Mouse (Mus musculus): ENCODE data around the gene Pold4. TPM values are rescaled to one million over a fixed set of nuclear protein-coding genes. Genes with fewer than 3 reads are reported as not detected.

The Pold4 gene
- polyA plus RNA-seq, 1 experiment from 2014 or later, result 21.1 TPM

Small RNA genes lying within 50 kb of the gene (microRNA-seq; reads per million reads assigned to microRNA genes)
- not detected for gene Gm26115
- not detected for gene Mir6985

Other genes with a start within 250 kb of the Pold4 start
- 1.6 and 3.0 TPM in 2 replicates for gene Acy3, start 245.3 kb upstream of the Pold4 start, polyA plus RNA-seq (2014; fragmentation: Nextera tagmentation; extraction: Ambion mirVana)
- gene Tbx10, start 239.1 kb upstream of the Pold4 start, polyA plus RNA-seq (2014; fragmentation: Nextera tagmentation; extraction: Ambion mirVana), result not detected in 2 replicates
- gene Nudt8, start 231.3 kb upstream of the Pold4 start, polyA plus RNA-seq (2014; fragmentation: Nextera tagmentation; extraction: Ambion mirVana), result 29.4 and 33.7 TPM in 2 replicates
- 3.8 and 4.9 TPM in 2 replicates for gene Gm49405, start 231.3 kb upstream of the Pold4 start, polyA plus RNA-seq (2014; fragmentation: Nextera tagmentation; extraction: Ambion mirVana)
- 6.2 and 6.5 TPM in 2 replicates for gene Doc2g, start 228.6 kb upstream of the Pold4 start, polyA plus RNA-seq (2014; fragmentation: Nextera tagmentation; extraction: Ambion mirVana)
- 241 and 262 TPM in 2 replicates for gene Ndufv1, start 219.1 kb upstream of the Pold4 start, polyA plus RNA-seq (2014; fragmentation: Nextera tagmentation; extraction: Ambion mirVana)
- gene Gstp1, start 193.9 kb upstream of the Pold4 start, polyA plus RNA-seq (2014; fragmentation: Nextera tagmentation; extraction: Ambion mirVana), result 437 and 484 TPM in 2 replicates
- gene Gstp2, start 185.9 kb upstream of the Pold4 start, polyA plus RNA-seq (2014; fragmentation: Nextera tagmentation; extraction: Ambion mirVana), result 2.4 TPM in 1 of 2 replicates, not detected in the other
- not detected in 2 replicates for gene Gstp3, start 172.3 kb upstream of the Pold4 start, polyA plus RNA-seq (2014; fragmentation: Nextera tagmentation; extraction: Ambion mirVana)
- not detected in 2 replicates for gene Cabp2, start 150.3 kb upstream of the Pold4 start, polyA plus RNA-seq (2014; fragmentation: Nextera tagmentation; extraction: Ambion mirVana)
- gene Cdk2ap2, start 134.7 kb upstream of the Pold4 start, polyA plus RNA-seq (2014; fragmentation: Nextera tagmentation; extraction: Ambion mirVana), result 78.3 and 81.1 TPM in 2 replicates
- 65.1 and 76.5 TPM in 2 replicates for gene Pitpnm1, start 131.9 kb upstream of the Pold4 start, polyA plus RNA-seq (2014; fragmentation: Nextera tagmentation; extraction: Ambion mirVana)
- 98.8 and 110 TPM in 2 replicates for gene Aip, start 106.0 kb upstream of the Pold4 start, polyA plus RNA-seq (2014; fragmentation: Nextera tagmentation; extraction: Ambion mirVana)
- not detected in 2 replicates for gene Gpr152, start 92.1 kb upstream of the Pold4 start, polyA plus RNA-seq (2014; fragmentation: Nextera tagmentation; extraction: Ambion mirVana)
- gene Cabp4, start 87.9 kb upstream of the Pold4 start, polyA plus RNA-seq (2014; fragmentation: Nextera tagmentation; extraction: Ambion mirVana), result 0.13 and 0.31 TPM in 2 replicates
- gene Coro1b, start 83.3 kb upstream of the Pold4 start, polyA plus RNA-seq (2014; fragmentation: Nextera tagmentation; extraction: Ambion mirVana), result 86.9 and 105 TPM in 2 replicates
- 0.51 and 1.0 TPM in 2 replicates for gene Ptprcap, start 78.3 kb upstream of the Pold4 start, polyA plus RNA-seq (2014; fragmentation: Nextera tagmentation; extraction: Ambion mirVana)
- 40.9 and 45.1 TPM in 2 replicates for gene Rps6kb2, start 68.5 kb upstream of the Pold4 start, polyA plus RNA-seq (2014; fragmentation: Nextera tagmentation; extraction: Ambion mirVana)
- 3.0 and 6.1 TPM in 2 replicates for gene Carns1, start 56.4 kb upstream of the Pold4 start, polyA plus RNA-seq (2014; fragmentation: Nextera tagmentation; extraction: Ambion mirVana)
- gene Tbc1d10c, start 40.6 kb upstream of the Pold4 start, polyA plus RNA-seq (2014; fragmentation: Nextera tagmentation; extraction: Ambion mirVana), result 0.79 and 1.1 TPM in 2 replicates
- gene Ppp1ca, start 39.8 kb upstream of the Pold4 start, polyA plus RNA-seq (2014; fragmentation: Nextera tagmentation; extraction: Ambion mirVana), result 574 and 606 TPM in 2 replicates
- 23.0 and 23.7 TPM in 2 replicates for gene Rad9a, start 30.2 kb upstream of the Pold4 start, polyA plus RNA-seq (2014; fragmentation: Nextera tagmentation; extraction: Ambion mirVana)
- 0.78 and 1.5 TPM in 2 replicates for gene Clcf1, start 17.7 kb upstream of the Pold4 start, polyA plus RNA-seq (2014; fragmentation: Nextera tagmentation; extraction: Ambion mirVana)
- not detected in 2 replicates for gene AC109138.7, start 17.5 kb upstream of the Pold4 start, polyA plus RNA-seq (2014; fragmentation: Nextera tagmentation; extraction: Ambion mirVana)
- gene Ssh3, start 37.3 kb downstream of the Pold4 start, polyA plus RNA-seq (2014; fragmentation: Nextera tagmentation; extraction: Ambion mirVana), result 12.2 and 14.0 TPM in 2 replicates
- 50.7 and 62.9 TPM in 2 replicates for gene Ankrd13d, start 51.2 kb downstream of the Pold4 start, polyA plus RNA-seq (2014; fragmentation: Nextera tagmentation; extraction: Ambion mirVana)
- gene Grk2, start 74.3 kb downstream of the Pold4 start, polyA plus RNA-seq (2014; fragmentation: Nextera tagmentation; extraction: Ambion mirVana), result 33.0 and 34.3 TPM in 2 replicates
- gene Kdm2a, start 166.4 kb downstream of the Pold4 start, polyA plus RNA-seq (2014; fragmentation: Nextera tagmentation; extraction: Ambion mirVana), result 39.1 and 46.3 TPM in 2 replicates
- gene Rhod, start 207.5 kb downstream of the Pold4 start, polyA plus RNA-seq (2014; fragmentation: Nextera tagmentation; extraction: Ambion mirVana), result 2.6 and 6.1 TPM in 2 replicates
- gene Syt12, start 245.5 kb downstream of the Pold4 start, polyA plus RNA-seq (2014; fragmentation: Nextera tagmentation; extraction: Ambion mirVana), result 4.4 and 4.8 TPM in 2 replicates